Comparison of ENCODE assay signal across 8 mouse cellular contexts in genomic region chr19:10525910-10526309, GRCm38 (mm10). TPM values are rescaled to one million over a fixed set of nuclear protein-coding genes. Genes with fewer than 3 reads are reported as not detected.
DNase-seq lines count a peak whose midpoint lies in the region; ATAC-seq lines count a peak whose summit lies in the region.

Gene Sdhaf2, minus strand, starts transcription at chr19:10526142.

- no peak for ATAC-seq in liver, embryonic 13.5 days (ENCODE audit: low read depth)
- ATAC-seq in neural tube, embryonic 14.5 days (ENCODE audit: low read depth) = no peak

- H3K27ac ChIP-seq in liver, embryonic 13.5 days = peak within 1 kb of the TSS; percentile 98
- peak within 1 kb of the TSS; percentile 96 for H3K27ac ChIP-seq in neural tube, embryonic 14.5 days (ENCODE audit: low read depth, low read length)

- peaks cover 43% of the 10 kb centered on the region for H3K36me3 ChIP-seq in liver, embryonic 13.5 days
- H3K36me3 ChIP-seq in neural tube, embryonic 14.5 days (ENCODE audit: control insufficient read depth, insufficient read depth, low read length) = no peaks in the 10 kb centered on the region

- DNase-seq in CD8-positive naive resting alpha-beta T cell, adult 2 months (ENCODE audit: low read depth in 2 of 2, low spot score in 2 of 2) = peak; percentile 13 to 39
- DNase-seq in NIH3T3 (ENCODE audit: low read depth) = peak; percentile 76
- peak; percentile 83 for DNase-seq in embryo, embryonic 11 days
- no peak for DNase-seq in gonadal fat pad, adult 2 months (ENCODE audit: low read depth)
- peak; percentile 60 for DNase-seq in kidney, postnatal 10 days
- no peak for DNase-seq in liver, embryonic 13.5 days
- no peak for DNase-seq in ovary, adult 18-20 months (ENCODE audit: low spot score)

- WGBS in liver, embryonic 13.5 days (ENCODE audit: insufficient replicate concordance) = 0% methylated on average over 11 of the region's 11 CpGs
- 2% methylated on average over 11 of the region's 11 CpGs for WGBS in neural tube, embryonic 14.5 days

- H3K27me3 ChIP-seq in liver, embryonic 13.5 days = no peaks in the 10 kb centered on the region
- H3K27me3 ChIP-seq in neural tube, embryonic 14.5 days (ENCODE audit: control insufficient read depth, insufficient read depth, low read length) = no peaks in the 10 kb centered on the region

- peaks cover 52% of the 10 kb centered on the region for H3K4me1 ChIP-seq in liver, embryonic 13.5 days (replicated peaks)
- H3K4me1 ChIP-seq in neural tube, embryonic 14.5 days (ENCODE audit: control insufficient read depth, insufficient read depth, low read length) = peaks cover 17% of the 10 kb centered on the region

- peak within 1 kb of the TSS; percentile 87 for H3K4me3 ChIP-seq in liver, embryonic 13.5 days (replicated peaks)
- peak within 1 kb of the TSS; percentile 98 for H3K4me3 ChIP-seq in neural tube, embryonic 14.5 days (ENCODE audit: low read depth, low read length)

- H3K9ac ChIP-seq in liver, embryonic 13.5 days = peak within 1 kb of the TSS; percentile 97
- H3K9ac ChIP-seq in neural tube, embryonic 14.5 days (replicated peaks; ENCODE audit: low read depth, low read length) = peak within 1 kb of the TSS; percentile 98

- H3K9me3 ChIP-seq in liver, embryonic 13.5 days (replicated peaks) = no peaks in the 10 kb centered on the region
- no peaks in the 10 kb centered on the region for H3K9me3 ChIP-seq in neural tube, embryonic 14.5 days (ENCODE audit: control insufficient read depth, low read length)

- peak within 1 kb of the TSS; percentile 71 for H3K4me2 ChIP-seq in liver, embryonic 13.5 days
- H3K4me2 ChIP-seq in neural tube, embryonic 14.5 days (ENCODE audit: low read depth, low read length) = peak within 1 kb of the TSS; percentile 80

RNA-seq across cellular contexts. Expression of gene Sdhaf2, which starts in this region (rescaled TPM):
- polyA plus RNA-seq in gonadal fat pad, adult 2 months (2012; rRNA removed) = 35.1 and 37.9 TPM in 2 replicates
- 33.7 and 36.2 TPM in 2 replicates for polyA plus RNA-seq in liver, embryonic 13.5 days (2015; fragmentation: Nextera tagmentation; extraction: Ambion mirVana)
- 67.8 and 73.3 TPM in 2 replicates for polyA plus RNA-seq in neural tube, embryonic 14.5 days (2014; fragmentation: Nextera tagmentation; extraction: Ambion mirVana)

Comparison
In these comparisons a context has a peak if more than half of its experiments do, and no peak if none do; other contexts are left out.
1. DNase-seq: peak in CD8-positive naive resting alpha-beta T cell, adult 2 months (2 of 2), NIH3T3 (single experiment), embryo, embryonic 11 days (single experiment) and kidney, postnatal 10 days (single experiment); none in gonadal fat pad, adult 2 months (single experiment), liver, embryonic 13.5 days (single experiment) and ovary, adult 18-20 months (single experiment).